Mouse (Mus musculus): ENCODE data around the gene Lyl1. TPM values are rescaled to one million over a fixed set of nuclear protein-coding genes. Genes with fewer than 3 reads are reported as not detected.

Gene Lyl1
- polyA plus RNA-seq, 1 experiment from 2014 or later = 5.8 TPM

DNA sequence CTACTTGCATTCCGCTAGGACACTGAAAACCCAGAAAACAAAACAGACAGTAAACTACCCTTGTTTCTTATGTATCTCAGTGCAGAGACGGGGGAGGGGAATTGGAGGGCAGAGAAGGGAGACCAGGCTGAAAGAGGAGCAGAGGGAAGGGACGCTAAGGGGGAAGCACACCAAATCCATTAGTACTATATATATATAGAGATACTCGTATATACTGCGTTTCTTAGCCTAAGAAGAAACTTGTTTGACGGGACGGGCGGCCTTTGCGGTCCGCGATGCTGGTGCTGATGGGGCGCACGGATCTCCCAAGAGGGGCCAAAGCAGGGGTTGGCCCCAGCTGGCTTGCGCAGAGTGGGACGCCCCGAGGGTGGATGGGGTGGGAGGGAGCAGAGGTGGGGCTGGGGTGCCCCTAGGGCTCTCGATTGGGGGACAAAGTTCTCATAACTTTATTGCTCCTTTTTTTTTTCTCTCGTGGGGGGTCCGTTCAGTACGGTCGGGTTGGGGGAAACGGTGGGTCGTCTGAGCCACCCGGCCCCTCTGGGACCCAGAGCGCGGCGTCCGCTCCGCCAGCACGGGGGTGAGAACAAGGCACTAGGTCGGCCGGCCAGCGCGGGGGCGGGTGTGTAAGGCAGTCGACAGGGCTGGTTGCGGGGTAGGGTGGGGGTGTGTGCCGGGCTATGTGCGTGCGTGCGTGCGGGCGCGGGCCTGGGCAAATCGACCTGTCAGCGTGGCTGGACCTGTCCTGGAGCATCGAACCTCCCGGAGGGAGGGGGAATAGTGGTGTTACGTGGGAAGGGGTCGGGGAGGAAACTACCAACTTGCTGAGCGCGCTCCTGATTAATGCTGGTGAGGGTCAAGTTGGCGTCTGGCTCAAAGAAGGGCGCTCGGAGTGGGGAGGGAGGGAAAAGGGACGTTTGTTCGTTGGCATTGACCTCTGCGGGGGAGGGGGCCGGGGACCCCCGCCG, 3.9 kb downstream of the Lyl1 start:
- peak overlapping the region; percentile 39 for H3K27ac ChIP-seq (replicated peaks)

DNA sequence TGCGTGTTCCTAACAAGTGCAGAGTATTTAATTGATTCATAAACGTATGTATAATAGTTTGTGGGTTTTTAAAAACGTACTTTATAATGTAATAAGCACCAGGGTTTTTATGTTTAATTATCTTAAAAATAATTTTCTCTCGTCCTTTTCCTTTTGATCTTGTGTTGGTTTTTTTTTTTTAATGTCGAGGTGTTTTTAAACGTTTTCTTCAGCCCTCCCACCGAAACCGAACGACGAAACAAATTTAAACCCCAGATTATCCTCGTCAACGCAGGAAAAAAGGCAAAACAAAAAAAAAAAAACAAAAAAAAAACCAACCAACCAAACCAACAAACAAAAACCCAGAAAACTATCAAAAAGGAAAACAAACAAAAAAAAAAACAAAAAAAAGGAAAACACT, 4.7 kb downstream of the Lyl1 start:
- Histone ChIP-seq H3K36me3 (peaks cover 22% of the 10 kb centered on the region), H3K9ac (no peak overlapping the region), H3K4me2 (replicated peaks) (peak overlapping the region; percentile 39; the same call in 1 of the 2 replicates), H3K27ac (replicated peaks) (no peak overlapping the region), H3K27me3 (peaks cover 59% of the 10 kb centered on the region), H3K9me3 (replicated peaks) (no peaks in the 10 kb centered on the region), H3K4me3 (replicated peaks) (peak overlapping the region; percentile 23; the same call in 1 of the 2 replicates), H3K4me1 (peaks cover 74% of the 10 kb centered on the region)
- ATAC-seq (ENCODE audit: insufficient number of reproducible peaks, low FRiP score, low TSS enrichment, low read depth) = no peak
- WGBS = 32% methylated on average over 12 of the region's 12 CpGs

More for the DNA sequence above, 3.9 kb downstream of the Lyl1 start:
- WGBS = 12% methylated on average over 61 of the region's 61 CpGs
- peak overlapping the region; percentile 39 for H3K4me2 ChIP-seq (replicated peaks)
- H3K4me3 ChIP-seq (replicated peaks) = peak overlapping the region; percentile 23
- no peaks in the 10 kb centered on the region for H3K9me3 ChIP-seq (replicated peaks)
- peaks cover 73% of the 10 kb centered on the region for H3K4me1 ChIP-seq
- H3K36me3 ChIP-seq = peaks cover 22% of the 10 kb centered on the region
- H3K27me3 ChIP-seq = peaks cover 59% of the 10 kb centered on the region
- H3K9ac ChIP-seq = no peak overlapping the region; the same call in 1 of the 2 replicates
- ATAC-seq (ENCODE audit: insufficient number of reproducible peaks, low FRiP score, low TSS enrichment, low read depth) = no peak

DNA sequence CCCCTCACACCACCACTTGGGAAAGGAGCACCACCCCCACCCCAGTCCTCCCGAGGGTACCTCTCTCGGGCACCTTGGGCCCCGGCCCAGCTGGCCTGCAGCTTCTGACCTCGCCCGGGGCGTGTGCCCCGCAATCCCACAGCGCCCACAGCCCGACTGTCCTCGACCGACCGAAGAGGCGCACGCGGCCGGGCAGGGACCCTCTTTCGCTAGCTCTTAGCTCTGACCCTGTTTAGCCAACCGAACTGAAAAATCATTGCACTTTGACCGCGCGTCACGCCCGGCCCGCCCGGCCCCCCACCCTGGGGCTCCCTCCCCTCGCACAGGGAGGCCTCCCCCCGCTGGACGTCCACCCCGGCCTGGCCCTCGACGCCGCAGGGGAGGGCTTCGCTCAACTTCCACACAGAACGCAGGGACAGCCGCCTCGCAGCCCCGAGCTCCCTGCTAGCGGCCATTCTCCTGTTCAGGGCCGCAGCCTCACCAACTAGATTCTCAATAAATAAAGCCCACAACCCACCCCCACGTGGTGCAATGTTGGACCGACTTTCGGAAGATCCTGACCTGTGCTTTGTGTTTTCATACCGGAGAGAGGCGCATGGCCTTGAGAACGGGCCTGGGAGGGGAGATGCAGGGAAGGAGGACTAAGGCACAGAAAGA, 5.5 kb downstream of the Lyl1 start:
- Histone ChIP-seq H3K27me3 (peaks cover 59% of the 10 kb centered on the region), H3K4me2 (replicated peaks) (peak overlapping the region; percentile 29), H3K9ac (no peak overlapping the region), H3K27ac (replicated peaks) (peak overlapping the region; percentile 60; the same call in 1 of the 2 replicates), H3K4me1 (peaks cover 76% of the 10 kb centered on the region), H3K9me3 (replicated peaks) (no peaks in the 10 kb centered on the region), H3K36me3 (peaks cover 22% of the 10 kb centered on the region), H3K4me3 (replicated peaks) (peak overlapping the region; percentile 21)
- no peak for ATAC-seq (ENCODE audit: insufficient number of reproducible peaks, low FRiP score, low TSS enrichment, low read depth)
- 29% methylated on average over 45 of the region's 45 CpGs for WGBS

DNA sequence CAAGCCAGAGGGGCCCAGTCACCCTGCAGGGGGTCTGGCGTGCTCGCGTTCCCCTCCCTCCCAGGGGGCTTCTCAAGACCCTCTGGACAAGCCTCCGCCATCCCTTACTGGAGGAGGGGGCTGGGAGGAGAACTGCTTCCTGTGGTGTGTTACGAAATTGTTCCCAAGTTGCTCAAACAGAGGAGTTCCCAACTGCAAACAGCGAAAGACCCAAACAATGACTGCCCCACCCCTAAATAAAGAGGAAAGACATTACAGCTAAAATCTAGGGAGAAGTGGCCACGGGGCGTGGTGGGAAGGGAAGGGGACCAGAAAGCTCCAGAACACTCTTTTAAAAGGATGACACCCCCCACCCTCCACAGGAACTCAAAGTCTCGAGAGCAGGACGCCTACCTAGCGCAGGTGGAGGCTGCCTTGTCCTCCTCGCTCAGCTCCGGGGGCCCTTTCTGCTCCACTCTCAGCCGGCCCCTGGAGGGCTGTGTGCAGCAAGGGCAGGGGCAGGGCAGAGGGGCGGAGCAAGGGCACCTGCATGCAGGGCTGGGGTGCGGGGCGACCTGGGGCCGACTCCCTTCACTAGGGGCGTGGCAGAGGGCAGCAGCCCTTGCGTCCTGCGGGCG, 6.1 kb downstream of the Lyl1 start:
- no peak for ATAC-seq (ENCODE audit: insufficient number of reproducible peaks, low FRiP score, low TSS enrichment, low read depth)
- Histone ChIP-seq H3K9me3 (replicated peaks) (no peaks in the 10 kb centered on the region), H3K4me1 (peaks cover 77% of the 10 kb centered on the region), H3K27me3 (peaks cover 53% of the 10 kb centered on the region), H3K4me2 (replicated peaks) (peak overlapping the region; percentile 29), H3K36me3 (peaks cover 22% of the 10 kb centered on the region), H3K4me3 (replicated peaks) (peak overlapping the region; percentile 21), H3K9ac (no peak overlapping the region), H3K27ac (replicated peaks) (peak overlapping the region; percentile 60; the same call in 1 of the 2 replicates)
- WGBS = 28% methylated on average over 22 of the region's 22 CpGs

DNA sequence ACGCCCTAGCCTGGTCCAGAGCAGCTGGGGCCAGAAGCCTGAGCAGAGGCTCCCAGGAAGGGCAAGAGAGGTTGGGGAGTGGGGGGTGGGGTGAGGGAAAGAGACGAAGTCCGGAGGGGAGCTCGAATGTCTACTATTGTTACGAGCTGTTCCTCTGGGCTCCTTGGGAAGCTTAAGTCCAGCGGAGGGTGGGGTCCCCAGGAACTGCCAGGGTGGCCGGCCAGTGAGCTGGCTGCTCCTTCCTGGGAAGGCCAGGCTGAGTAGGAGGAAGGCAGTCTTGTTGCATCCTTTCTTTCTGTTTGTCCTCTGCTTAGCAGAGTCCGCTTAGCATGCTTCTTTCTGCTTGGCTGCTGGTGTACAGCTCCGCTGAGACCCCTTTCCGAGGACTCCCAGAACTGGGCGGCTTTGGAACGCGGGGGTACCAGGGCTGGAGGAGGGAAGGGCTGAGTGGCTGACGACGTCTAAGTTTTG, 6.8 kb downstream of the Lyl1 start:
- peaks cover 46% of the 10 kb centered on the region for H3K27me3 ChIP-seq
- peak overlapping the region; percentile 29; the same call in 1 of the 2 replicates for H3K4me2 ChIP-seq (replicated peaks)
- H3K9me3 ChIP-seq (replicated peaks) = no peaks in the 10 kb centered on the region
- peaks cover 22% of the 10 kb centered on the region for H3K36me3 ChIP-seq
- no peak for ATAC-seq (ENCODE audit: insufficient number of reproducible peaks, low FRiP score, low TSS enrichment, low read depth)
- peak overlapping the region; percentile 21; the same call in 1 of the 2 replicates for H3K4me3 ChIP-seq (replicated peaks)
- peak overlapping the region; percentile 60 for H3K27ac ChIP-seq (replicated peaks)
- no peak overlapping the region for H3K9ac ChIP-seq
- H3K4me1 ChIP-seq = peaks cover 84% of the 10 kb centered on the region
- WGBS = 39% methylated on average over 15 of the region's 15 CpGs

DNA sequence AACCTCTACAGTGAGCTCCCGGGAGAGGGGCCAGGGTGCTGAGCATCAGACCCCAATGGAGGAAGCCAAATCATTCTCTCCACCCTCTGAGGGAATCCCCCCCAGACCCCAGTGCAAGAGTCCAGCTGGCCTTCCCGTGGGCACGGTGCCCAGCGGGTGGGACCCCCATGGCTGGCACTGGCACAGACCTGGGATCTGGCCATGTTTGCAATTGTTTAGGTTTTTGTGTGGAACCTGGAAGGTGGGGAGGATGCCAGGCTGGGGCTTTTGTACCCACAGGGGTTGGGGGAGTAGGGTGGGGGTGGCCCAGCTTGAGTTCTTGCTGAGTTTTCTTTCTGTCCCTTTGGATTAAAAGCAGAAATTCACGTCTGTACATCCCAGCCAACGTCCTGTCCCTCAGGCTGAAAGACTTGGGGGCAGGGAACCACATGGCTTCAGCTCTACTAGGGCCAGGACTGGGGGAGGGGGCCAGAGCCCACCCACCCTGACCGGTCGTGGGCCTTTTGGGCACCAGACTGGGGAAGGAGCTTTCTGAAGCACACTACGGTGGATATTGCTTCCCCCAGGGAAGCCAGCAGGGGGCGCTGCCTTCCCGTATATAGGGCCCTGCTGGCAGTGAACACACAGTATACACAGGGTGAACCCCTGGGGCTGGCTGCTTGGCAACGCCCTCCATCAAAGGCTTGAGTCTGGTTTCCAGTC, 7.7 kb downstream of the Lyl1 start:
- H3K4me1 ChIP-seq = peaks cover 85% of the 10 kb centered on the region
- no peak overlapping the region for H3K9ac ChIP-seq
- no peak overlapping the region for H3K4me3 ChIP-seq (replicated peaks)
- WGBS = 17% methylated on average over 12 of the region's 12 CpGs
- H3K36me3 ChIP-seq = peaks cover 25% of the 10 kb centered on the region
- H3K27me3 ChIP-seq = peaks cover 38% of the 10 kb centered on the region
- H3K27ac ChIP-seq (replicated peaks) = peak overlapping the region; percentile 39; the same call in 1 of the 2 replicates
- ATAC-seq (ENCODE audit: insufficient number of reproducible peaks, low FRiP score, low TSS enrichment, low read depth) = peak; percentile 34
- H3K9me3 ChIP-seq (replicated peaks) = no peaks in the 10 kb centered on the region
- H3K4me2 ChIP-seq (replicated peaks) = no peak overlapping the region

DNA sequence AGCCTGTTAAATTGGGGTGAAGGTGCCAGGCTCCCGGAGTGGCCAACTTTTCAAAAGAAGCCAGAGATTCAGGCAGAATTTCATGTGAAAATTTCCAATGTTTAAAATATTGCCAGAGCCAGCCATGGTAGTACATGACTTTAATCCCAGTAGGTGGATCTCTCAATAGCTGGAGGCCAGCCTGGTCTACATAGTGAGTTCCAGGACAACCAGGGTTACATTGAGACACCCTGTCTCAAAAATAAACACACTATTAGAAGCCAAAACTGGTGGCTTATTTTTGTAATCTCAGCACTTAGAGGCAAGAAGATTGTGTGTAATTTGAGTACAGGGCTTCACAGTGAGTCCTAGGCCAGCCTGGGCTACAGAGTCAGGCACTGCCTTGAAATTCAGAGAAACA, 8.7 kb downstream of the Lyl1 start:
- H3K4me2 ChIP-seq (replicated peaks) = no peak overlapping the region
- no peak for ATAC-seq (ENCODE audit: insufficient number of reproducible peaks, low FRiP score, low TSS enrichment, low read depth)
- no peak overlapping the region for H3K9ac ChIP-seq
- peaks cover 29% of the 10 kb centered on the region for H3K27me3 ChIP-seq
- peak overlapping the region; percentile 23; the same call in 1 of the 2 replicates for H3K27ac ChIP-seq (replicated peaks)
- H3K4me1 ChIP-seq = peaks cover 86% of the 10 kb centered on the region
- H3K36me3 ChIP-seq = peaks cover 20% of the 10 kb centered on the region
- H3K4me3 ChIP-seq (replicated peaks) = no peak overlapping the region
- WGBS = 77% methylated on average over 1 of the region's 1 CpGs
- no peaks in the 10 kb centered on the region for H3K9me3 ChIP-seq (replicated peaks)

DNA sequence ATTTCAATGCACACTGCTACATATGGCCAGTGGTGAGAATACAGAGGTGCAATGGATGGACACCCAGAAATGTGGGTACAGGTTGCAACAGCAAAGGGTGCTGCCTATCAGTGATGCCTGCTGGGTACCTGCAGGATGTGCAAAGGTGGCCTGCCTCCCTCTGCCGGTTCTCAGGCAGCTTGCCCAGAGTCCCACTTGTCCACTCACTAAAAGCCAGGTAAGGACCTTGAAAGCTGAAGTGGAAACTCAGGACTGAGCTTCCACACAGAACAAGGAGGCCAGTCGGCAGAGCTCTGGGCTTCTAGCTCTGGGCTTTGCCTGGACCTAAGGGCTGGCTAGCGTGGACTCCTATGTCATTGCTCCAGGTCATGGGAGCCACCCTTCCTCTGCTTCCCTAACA, 10.1 kb downstream of the Lyl1 start:
- Histone ChIP-seq H3K36me3 (peaks cover 20% of the 10 kb centered on the region), H3K9me3 (replicated peaks) (no peaks in the 10 kb centered on the region), H3K9ac (no peak overlapping the region), H3K27me3 (peaks cover 23% of the 10 kb centered on the region), H3K27ac (replicated peaks) (peak overlapping the region; percentile 95), H3K4me3 (replicated peaks) (no peak overlapping the region), H3K4me1 (peaks cover 86% of the 10 kb centered on the region), H3K4me2 (replicated peaks) (no peak overlapping the region)
- no peak for ATAC-seq (ENCODE audit: insufficient number of reproducible peaks, low FRiP score, low TSS enrichment, low read depth)
- 49% methylated on average over 3 of the region's 3 CpGs for WGBS

DNA sequence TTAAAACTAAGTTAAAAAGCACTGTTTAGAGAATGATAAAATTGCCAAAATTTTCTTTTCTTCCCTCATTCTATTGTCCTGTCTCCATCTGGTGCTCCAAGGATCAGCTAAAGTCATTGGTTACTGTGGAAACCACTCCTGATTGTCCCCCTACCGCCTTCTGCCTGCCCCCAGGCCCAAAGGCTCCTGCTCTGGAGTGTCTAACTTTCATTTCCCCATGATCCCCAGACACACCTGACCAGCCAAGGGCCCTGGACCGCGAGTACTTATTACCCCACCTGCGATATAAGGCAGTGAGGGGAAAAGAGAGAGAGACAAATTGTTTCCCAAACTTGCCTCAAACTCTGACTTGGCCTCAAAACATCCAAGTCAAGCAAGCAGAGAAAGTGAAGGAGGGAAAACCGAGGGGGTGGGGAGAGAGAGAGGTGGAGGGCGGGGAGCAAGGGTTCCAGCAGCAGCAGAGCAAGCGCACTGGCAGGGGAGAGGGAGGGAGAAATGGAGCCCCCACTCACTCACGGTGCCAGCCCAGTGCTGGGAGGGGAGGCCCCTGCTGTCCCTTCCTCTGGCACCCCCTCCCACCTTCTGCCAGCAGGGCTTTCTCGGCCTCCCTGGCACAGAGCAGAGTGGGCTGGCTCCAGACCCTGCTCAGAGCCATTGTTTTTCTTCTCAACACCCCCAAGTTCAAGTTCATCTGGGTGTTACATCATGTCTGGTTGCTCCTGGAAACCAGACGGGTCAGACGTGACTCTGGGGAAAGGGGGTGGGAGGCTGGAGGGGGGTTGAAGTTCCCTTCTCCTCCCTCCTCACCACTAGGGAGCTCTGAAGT, 10.9 kb downstream of the Lyl1 start:
- peak; percentile 90 for ATAC-seq (ENCODE audit: insufficient number of reproducible peaks, low FRiP score, low TSS enrichment, low read depth)

DNA sequence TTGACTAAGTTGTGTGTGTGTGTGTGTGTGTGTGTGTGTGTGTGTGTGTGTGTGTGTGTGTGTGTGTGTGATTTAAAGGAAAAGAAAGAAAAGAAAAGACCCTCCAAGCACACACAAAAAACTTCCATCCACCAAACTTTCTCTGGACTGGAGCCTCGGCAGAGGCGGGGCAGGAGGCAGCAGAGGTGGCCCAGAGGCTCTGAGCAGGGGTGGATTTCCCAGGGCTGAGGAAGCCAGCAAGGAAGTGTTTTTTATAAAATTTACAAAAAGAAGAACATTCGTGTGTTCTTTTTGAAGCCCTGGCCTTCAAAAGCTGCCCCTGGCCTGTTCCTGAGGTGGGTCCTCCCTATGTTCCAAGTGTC, 11.5 kb downstream of the Lyl1 start:
- Histone ChIP-seq H3K9ac (0 out of 2 replicates have a peak overlapping the region, but pooled peaks have one; percentile 4), H3K4me2 (replicated peaks) (no peak overlapping the region; the same call in 1 of the 2 replicates), H3K27ac (replicated peaks) (peak overlapping the region; percentile 95), H3K36me3 (peaks cover 28% of the 10 kb centered on the region), H3K27me3 (peaks cover 15% of the 10 kb centered on the region), H3K4me3 (replicated peaks) (no peak overlapping the region), H3K4me1 (peaks cover 84% of the 10 kb centered on the region), H3K9me3 (replicated peaks) (no peaks in the 10 kb centered on the region)
- peak; percentile 66 for ATAC-seq (ENCODE audit: insufficient number of reproducible peaks, low FRiP score, low TSS enrichment, low read depth)
- 4% methylated on average over 3 of the region's 3 CpGs for WGBS

More for the DNA sequence above, 10.9 kb downstream of the Lyl1 start:
- peaks cover 26% of the 10 kb centered on the region for H3K36me3 ChIP-seq
- WGBS = 11% methylated on average over 11 of the region's 11 CpGs
- no peak overlapping the region for H3K9ac ChIP-seq
- H3K4me2 ChIP-seq (replicated peaks) = peak overlapping the region; percentile 15; the same call in 1 of the 2 replicates
- no peaks in the 10 kb centered on the region for H3K9me3 ChIP-seq (replicated peaks)
- H3K4me3 ChIP-seq (replicated peaks) = no peak overlapping the region
- peak overlapping the region; percentile 95 for H3K27ac ChIP-seq (replicated peaks)
- H3K4me1 ChIP-seq = peaks cover 85% of the 10 kb centered on the region
- peaks cover 20% of the 10 kb centered on the region for H3K27me3 ChIP-seq

All from embryonic facial prominence, embryonic 15.5 days (tissue).